Mouse (Mus musculus): Measurements from ENCODE around the gene Fryl. TPM values are rescaled to one million over a fixed set of nuclear protein-coding genes. Genes with fewer than 3 reads are reported as not detected.

Gene Fryl
- polyA plus RNA-seq (2021) = 30.8 TPM

DNA sequence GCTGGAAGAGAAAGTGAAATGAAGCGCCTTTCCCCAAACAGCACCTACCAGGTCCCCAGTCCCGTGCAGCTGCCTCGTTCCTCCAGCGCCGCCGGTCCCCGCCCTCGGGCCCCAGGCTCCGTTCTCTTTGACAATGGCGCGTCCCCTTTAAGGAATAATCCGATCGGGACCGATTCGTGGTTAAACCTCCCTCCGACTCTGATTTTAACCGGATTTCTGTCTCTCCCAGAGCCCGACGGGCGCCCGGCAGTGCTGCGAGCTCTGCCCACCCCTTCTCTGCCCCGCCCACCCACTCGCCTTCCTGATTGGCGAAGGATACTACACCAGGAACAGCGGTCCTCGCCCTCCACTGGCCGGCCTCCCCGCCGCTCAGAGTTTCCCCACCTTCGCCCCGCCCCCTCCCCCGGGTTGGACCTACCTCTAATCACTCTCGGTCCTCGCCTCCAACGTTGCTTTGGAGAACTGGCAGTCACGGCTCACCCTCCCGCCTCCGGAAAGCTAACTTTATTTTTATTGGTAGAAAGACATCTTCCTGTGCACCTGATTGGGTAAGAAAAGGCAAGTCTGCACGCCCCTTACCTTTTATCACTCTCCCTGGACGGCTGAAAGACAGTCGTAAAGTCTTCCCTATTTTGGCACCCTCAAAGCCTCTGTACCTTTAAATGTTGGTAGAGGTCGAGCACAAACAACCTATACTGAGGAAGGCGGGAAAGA, at the start of gene Fryl:
Fryl (minus strand) TSS at position 268 of the 714 bp plus-strand sequence.
- H3K27me3 ChIP-seq = no peaks in the 10 kb centered on the region
- peak; percentile 96 for ATAC-seq
- ChIA-PET POLR2A (interaction anchor here (0.6 to 1.1 kb wide), 2 partner anchors 35 to 120 kb away, joined by 3 read pairs; no protein-coding TSS in a partner anchor), CTCF (interaction anchor here (1.2 kb wide), 1 partner anchor 123 kb away, joined by 4 read pairs; no protein-coding TSS in a partner anchor)
- in situ Hi-C loops (cut with MboI; ENCODE audit: low pct_unique_long_range_greater_than_20kb) = no loop called here
- no peak for TF ChIP-seq CTCF (IDR thresholded peaks at IDR 0.05)
- peak; percentile 97 for DNase-seq (ENCODE audit: low read depth, low spot score)

DNA sequence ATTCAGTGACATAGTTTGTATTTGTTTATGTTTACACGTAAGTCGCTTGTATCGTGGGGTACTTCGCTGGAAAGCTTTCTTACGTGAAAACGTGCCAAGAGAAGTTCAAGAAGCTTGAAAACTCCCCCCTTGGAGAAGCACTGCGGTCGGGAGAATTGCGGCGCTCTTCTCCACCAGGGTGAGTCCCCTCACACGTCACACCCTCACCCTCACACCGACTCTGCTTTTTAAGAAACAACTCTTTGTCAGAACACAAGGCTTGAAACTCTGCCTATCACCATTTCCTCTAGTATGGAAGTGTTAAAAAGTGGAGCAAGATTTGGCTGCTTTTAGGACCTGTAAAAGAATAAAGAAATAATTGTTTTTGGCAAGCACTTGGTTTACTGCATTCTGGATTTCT, 48.1 kb upstream of the Fryl start:
- DNase-seq (ENCODE audit: low read depth, low spot score) = no peak
- CTCF ChIA-PET = interaction anchor here (1.3 to 1.8 kb wide), 3 partner anchors 10 to 171 kb away, joined by 3 to 4 read pairs (median 4); no protein-coding TSS in a partner anchor
- no peak for TF ChIP-seq CTCF (IDR thresholded peaks at IDR 0.05)
- no peaks in the 10 kb centered on the region for H3K27me3 ChIP-seq
- POLR2A ChIA-PET = no interaction called here
- in situ Hi-C loops (cut with MboI; ENCODE audit: low pct_unique_long_range_greater_than_20kb) = no loop called here
- no peak for ATAC-seq

DNA sequence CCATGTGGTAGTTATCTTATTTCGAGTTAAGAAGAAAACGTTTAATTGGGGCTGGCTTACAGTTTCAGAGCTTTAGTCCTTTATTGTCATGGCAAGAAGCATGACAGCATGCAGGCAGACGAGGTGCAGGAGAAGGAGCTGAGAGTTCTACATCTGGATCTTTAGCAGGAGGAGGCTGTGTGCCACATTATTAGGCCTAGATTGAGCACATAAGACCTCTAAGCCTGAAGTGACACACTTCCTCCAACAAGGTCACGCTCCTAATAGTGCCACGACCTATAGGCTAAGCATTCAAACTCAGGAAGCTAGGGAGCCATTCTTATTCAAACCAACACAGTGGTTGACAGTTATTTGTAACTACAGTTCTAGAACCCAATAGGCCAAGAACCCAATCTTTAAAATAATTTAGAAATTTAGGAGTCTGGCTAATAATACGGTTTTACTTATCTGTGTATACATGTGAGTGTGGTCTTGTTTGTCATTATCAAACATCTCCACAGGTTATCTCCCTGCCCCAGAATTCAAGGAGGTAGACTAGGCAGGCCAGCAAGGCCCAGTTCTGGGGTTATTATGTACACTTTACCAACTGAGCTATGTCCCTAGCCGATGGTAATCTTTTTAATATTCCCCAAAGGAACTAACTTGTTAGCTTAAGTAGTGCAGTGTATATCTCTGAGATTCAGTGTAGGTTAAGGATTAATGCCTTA, 45.3 kb upstream of the Fryl start:
- ATAC-seq = no peak

DNA sequence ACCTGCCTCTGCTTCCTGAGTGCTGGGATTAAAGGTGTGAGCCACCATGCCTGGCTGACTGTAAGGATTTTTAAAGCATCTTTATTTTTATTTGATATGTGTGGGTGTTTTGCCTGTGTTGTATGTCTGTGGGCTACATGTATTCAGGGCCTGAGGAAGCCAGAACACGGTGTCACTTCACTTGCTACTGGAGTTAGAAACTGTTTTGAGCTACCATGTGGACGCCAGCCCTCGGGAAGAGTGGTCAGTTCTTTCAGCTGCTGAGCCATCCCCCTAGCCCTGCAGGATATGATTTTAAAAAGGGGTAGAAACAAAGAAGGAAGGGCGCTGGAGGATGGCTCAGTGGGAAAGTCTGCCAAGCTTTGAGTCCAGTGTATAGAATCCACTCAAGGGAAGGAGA, 39.5 kb upstream of the Fryl start:
- no peak for ATAC-seq
- DNase-seq (ENCODE audit: low read depth, low spot score) = no peak
- no peak for TF ChIP-seq CTCF (IDR thresholded peaks at IDR 0.05)
- ChIA-PET POLR2A (interaction anchor here (0.6 kb wide), 1 partner anchor 121 kb away, joined by 3 read pairs; no protein-coding TSS in a partner anchor), CTCF (interaction anchor here (1.7 kb wide), 1 partner anchor 83 kb away, joined by 6 read pairs; no protein-coding TSS in a partner anchor)
- no peaks in the 10 kb centered on the region for H3K27me3 ChIP-seq
- in situ Hi-C loops (cut with MboI; ENCODE audit: low pct_unique_long_range_greater_than_20kb) = loop anchor here (5.0 kb wide), 1 partner anchor 86 kb away; no protein-coding TSS in a partner anchor

More for the DNA sequence above, 45.3 kb upstream of the Fryl start:
- ChIA-PET CTCF (interaction anchor here (1.6 kb wide), 2 partner anchors 11 to 12 kb away, joined by 4 to 5 read pairs; no protein-coding TSS in a partner anchor), POLR2A (no interaction called here)
- no peaks in the 10 kb centered on the region for H3K27me3 ChIP-seq
- no peak for TF ChIP-seq CTCF (IDR thresholded peaks at IDR 0.05)
- no peak for DNase-seq (ENCODE audit: low read depth, low spot score)
- in situ Hi-C loops (cut with MboI; ENCODE audit: low pct_unique_long_range_greater_than_20kb) = no loop called here

DNA sequence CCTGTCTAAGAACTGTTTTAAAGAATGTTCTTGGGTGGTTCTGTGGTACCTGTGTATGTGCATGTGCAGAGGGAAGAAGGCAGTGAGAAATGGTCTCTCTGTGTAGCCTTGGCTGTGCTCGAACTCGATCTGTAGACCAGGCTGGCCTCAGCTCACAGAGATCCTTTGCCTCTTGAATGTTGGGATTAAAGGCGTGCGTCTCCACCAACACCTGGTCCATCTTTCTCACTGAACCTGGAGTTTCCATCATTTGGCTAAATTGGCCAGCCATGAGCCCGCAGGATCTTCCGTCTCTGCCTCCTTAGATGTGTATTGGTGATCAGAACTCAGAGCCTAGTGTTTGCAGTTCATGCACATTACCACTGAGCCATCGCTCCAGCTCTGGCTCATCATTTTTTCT, 38.6 kb upstream of the Fryl start:
- H3K27me3 ChIP-seq = no peaks in the 10 kb centered on the region
- TF ChIP-seq CTCF (IDR thresholded peaks at IDR 0.05) = no peak
- no peak for DNase-seq (ENCODE audit: low read depth, low spot score)
- ChIA-PET CTCF (interaction anchor here (0.8 to 1.4 kb wide), 2 partner anchors 84 to 88 kb away, joined by 3 to 4 read pairs; no protein-coding TSS in a partner anchor), POLR2A (no interaction called here)
- in situ Hi-C loops (cut with MboI; ENCODE audit: low pct_unique_long_range_greater_than_20kb) = loop anchor here (5.0 kb wide), 1 partner anchor 87 kb away; no protein-coding TSS in a partner anchor
- no peak for ATAC-seq

DNA sequence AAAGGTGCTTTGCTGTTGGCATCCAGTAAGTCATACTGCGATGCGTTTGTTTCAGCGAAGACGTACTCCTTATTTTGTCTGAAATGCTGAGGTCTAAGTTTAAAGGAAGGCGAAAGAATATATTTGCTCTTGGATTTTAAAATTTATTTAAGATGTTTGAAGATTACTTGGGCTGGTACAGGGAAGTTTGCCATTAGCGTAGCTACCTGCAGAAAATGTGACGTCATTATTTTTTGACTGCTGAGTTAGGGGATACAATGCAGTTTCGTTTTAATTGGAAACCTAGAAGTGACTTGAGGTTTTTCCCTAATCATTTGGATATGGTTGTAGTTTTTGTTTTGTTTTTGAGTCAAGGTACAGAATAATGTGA, 37.0 kb upstream of the Fryl start:
- ATAC-seq = no peak
- in situ Hi-C loops (cut with MboI; ENCODE audit: low pct_unique_long_range_greater_than_20kb) = no loop called here
- no peaks in the 10 kb centered on the region for H3K27me3 ChIP-seq
- CTCF ChIA-PET = interaction anchor here (0.7 to 1.7 kb wide), 3 partner anchors 15 to 90 kb away, joined by 3 to 4 read pairs (median 4); no protein-coding TSS in a partner anchor
- DNase-seq (ENCODE audit: low read depth, low spot score) = no peak
- no peak for TF ChIP-seq CTCF (IDR thresholded peaks at IDR 0.05)
- POLR2A ChIA-PET = interaction anchor here (0.6 to 1.4 kb wide), 5 partner anchors 15 to 223 kb away, joined by 4 to 6 read pairs (median 5); no protein-coding TSS in a partner anchor

DNA sequence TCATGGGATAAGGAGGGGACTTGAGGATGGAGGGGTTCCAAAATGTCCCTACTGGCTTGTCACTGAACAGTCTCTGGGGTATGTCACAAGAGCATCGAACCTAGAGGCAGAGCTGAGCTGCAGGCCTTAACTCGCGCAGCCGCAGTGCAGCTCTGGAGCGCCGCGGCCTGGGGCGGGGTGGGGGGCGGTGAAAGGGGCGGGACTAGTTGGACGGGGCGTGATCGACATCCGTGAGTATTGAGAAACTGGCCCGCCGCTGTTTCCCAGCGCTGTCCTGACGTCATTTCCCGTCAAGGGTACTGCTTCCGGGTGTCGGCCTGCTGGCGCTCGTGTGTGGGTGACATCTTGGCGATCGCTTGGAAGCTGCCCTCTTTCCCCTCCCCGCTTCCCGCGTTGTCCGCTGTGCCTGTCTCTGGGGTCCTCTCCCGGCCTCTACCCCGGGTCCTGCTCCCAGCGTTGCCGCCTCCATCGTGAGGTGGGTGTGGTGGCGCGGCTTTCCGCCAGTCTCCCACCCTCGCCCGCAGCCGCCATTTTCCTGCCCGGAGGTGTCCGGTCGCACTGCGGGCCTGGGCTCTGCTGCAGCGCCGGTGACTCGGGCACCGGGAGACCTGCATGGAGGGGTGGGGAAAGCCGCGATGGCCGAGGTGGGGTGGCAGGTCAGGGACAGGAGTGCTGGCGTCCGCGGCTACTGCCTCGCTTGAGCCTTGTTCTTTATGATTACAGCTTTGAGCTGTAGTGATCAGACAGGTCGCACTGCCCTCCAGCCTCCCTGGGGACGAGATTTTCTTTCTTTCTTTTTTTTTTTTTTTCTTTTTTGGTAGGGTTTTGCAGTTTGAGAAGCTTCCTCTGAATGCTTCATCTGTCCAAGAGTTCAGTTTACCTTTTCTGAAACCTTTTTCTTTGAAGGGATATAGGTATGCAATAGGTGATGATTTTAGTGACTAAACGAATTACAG, 36.4 kb upstream of the Fryl start, which contains the start of gene Ociad1:
Ociad1 (plus strand) TSS at position 283 of the 956 bp plus-strand sequence.
- no peaks in the 10 kb centered on the region for H3K27me3 ChIP-seq
- no peak for TF ChIP-seq CTCF (IDR thresholded peaks at IDR 0.05)
- ChIA-PET POLR2A (interaction anchor here (0.6 to 1.4 kb wide), 6 partner anchors 14 to 223 kb away, joined by 3 to 6 read pairs (median 5); no protein-coding TSS in a partner anchor), CTCF (interaction anchor here (0.7 to 2.7 kb wide), 4 partner anchors 12 to 90 kb away, joined by 3 to 11 read pairs (median 4); no protein-coding TSS in a partner anchor)
- ATAC-seq (peak; percentile 95), DNase-seq (ENCODE audit: low read depth, low spot score) (peak; percentile 86)
- in situ Hi-C loops (cut with MboI; ENCODE audit: low pct_unique_long_range_greater_than_20kb) = no loop called here

DNA sequence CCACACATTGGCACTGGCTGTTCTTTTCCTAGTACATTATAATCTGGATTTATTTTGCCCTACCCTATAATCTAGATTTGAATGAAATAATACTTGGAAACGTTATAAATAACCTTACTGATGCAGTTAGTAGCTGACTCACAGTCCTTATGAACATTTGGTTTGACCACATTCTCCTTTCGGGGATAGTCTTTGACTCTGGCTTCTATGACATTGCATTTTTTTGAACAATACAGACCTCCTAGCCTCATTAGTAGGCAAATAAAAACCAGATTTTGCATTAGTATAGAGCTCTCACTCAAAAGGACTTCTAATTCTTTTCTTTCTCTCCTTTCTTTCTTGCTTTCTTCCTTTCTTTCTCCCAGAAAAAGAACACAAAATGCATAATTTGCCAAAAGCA, 33.5 kb upstream of the Fryl start:
- in situ Hi-C loops (cut with MboI; ENCODE audit: low pct_unique_long_range_greater_than_20kb) = no loop called here
- DNase-seq (ENCODE audit: low read depth, low spot score) (no peak), ATAC-seq (no peak)
- CTCF ChIA-PET = interaction anchor here (1.3 kb wide), 1 partner anchor 9 kb away, joined by 4 read pairs; no protein-coding TSS in a partner anchor
- TF ChIP-seq CTCF (IDR thresholded peaks at IDR 0.05) = no peak
- H3K27me3 ChIP-seq = no peaks in the 10 kb centered on the region
- POLR2A ChIA-PET = no interaction called here

DNA sequence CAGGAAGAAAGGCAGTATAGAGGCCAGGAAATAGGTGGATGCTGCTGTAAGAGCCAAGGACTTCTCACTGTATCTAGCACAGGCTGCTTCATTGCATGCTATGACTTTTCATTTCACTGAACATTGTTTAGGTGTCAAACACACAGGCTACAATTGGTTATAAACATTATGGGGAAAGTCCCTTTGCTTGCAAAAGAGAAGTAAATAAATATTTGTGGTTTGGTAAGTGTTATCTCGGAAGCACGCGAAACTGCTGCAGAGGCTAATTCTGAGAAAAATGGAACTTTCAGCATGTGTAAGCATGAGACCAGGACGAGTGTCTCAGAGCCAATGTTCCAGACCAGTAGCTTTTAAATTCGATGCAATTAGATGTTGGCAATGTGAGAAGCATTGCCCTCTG, 30.2 kb upstream of the Fryl start:
- TF ChIP-seq CTCF (IDR thresholded peaks at IDR 0.05) = no peak
- peak; percentile 67 for ATAC-seq
- CTCF ChIA-PET = interaction anchor here (1.2 to 2.3 kb wide), 2 partner anchors 8 to 109 kb away, joined by 4 to 6 read pairs; no protein-coding TSS in a partner anchor
- DNase-seq (ENCODE audit: low read depth, low spot score) = peak; percentile 49
- in situ Hi-C loops (cut with MboI; ENCODE audit: low pct_unique_long_range_greater_than_20kb) = no loop called here
- POLR2A ChIA-PET = interaction anchor here (0.6 kb wide), 1 partner anchor 86 kb away, joined by 4 read pairs; no protein-coding TSS in a partner anchor
- no peaks in the 10 kb centered on the region for H3K27me3 ChIP-seq

Measured in Patski (cell line).